Mouse (Mus musculus): ENCODE data around the gene Fam241b.
"Not testable (repeated sequence)": the region's sequence is repeated elsewhere in the genome, so short reads cannot be mapped to it uniquely, and the experiment has no call there.

The Fam241b gene

GRCm38 (mm10) chr10:62128316-62128951 lies 15.3 kb downstream of the Fam241b start:
- DNase-seq = no peak

- no peak for DNase-seq
Measured at GRCm38 (mm10) chr10:62127711-62128231, 15.9 kb downstream of the Fam241b start.

- peak; percentile 30 to 45 for DNase-seq
Measured at GRCm38 (mm10) chr10:62127137-62127536, 16.6 kb downstream of the Fam241b start.

DNA sequence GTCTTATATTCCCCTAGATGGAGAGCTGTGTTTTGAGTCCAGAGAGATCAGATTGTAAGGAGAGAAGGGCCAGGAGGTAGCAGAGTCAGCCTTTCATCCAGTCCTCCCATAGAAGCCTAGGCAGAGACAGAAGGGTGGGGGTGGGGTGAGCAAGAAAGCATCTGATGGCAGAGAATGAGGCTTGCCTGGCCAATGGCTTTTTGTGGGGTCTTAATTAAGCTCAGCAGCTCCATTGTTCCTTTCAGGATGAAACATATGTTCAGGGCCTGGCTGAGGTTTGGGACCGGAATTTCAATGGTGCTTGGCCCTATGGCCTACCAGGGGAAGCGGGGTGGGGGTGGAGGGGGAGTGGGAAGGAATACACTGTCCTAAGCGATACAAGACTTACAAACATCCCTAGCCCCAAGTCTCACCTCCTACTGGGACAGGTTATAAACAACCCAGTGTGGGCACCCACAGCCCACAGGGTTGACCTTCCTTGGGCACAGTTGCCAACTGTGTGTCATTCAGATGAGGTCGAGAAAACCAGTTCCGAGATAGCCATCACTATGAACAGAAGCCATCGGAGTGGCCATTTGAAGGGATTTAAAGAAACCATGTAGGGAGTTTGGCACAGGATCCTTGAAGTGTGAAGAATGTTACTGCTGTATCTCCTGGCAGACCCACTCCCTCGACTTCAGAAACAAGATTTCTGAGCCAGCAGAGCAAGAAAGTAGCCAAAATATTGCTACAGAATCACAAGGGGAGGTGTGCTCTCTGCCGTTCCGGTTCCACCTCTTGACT lies 29.7 kb downstream of the Fam241b start:
- DNase-seq = no peak

GRCm38 (mm10) chr10:62111207-62111576 lies 32.5 kb downstream of the Fam241b start:
- peak in 1 of 2 experiments; percentile 20 for DNase-seq

DNA sequence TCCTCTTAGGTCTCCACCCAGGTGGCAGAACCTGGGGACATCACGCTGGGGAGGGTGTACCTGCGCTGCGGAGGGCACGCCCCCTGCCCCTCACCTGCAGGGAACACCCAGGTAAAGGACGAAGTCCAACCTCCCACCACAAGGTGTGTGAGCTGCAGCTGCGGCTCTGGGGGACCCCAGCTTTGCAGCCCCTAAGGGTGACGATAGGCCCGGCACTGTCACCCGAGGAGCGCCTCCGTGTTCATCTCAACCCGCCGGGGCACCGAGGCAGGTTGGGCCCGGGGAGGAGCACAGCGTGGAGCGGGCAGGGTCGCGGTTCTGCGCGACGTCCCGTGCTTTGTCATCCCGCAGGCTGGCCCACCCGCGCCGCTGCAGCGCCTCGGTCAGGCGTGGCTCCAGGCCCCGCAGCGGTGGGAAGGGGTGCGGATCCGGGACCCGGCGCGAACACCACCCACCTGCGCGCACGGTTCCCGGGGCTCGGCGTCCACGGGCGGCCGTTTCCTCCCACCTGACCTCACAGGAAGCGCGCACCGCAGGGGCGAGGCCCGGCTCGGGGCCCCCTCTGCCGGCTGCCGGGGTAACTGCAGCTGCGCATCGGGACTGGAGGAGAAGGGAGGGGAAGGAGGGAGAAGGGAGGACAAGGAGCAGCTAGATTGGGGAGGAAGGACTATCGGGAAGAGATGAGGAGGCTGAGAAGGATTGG lies 33.1 kb downstream of the Fam241b start:
- DNase-seq = peak; percentile 83

- DNase-seq = no peak
Measured at GRCm38 (mm10) chr10:62107048-62107447, 36.7 kb downstream of the Fam241b start.

- DNase-seq = peak; percentile 73 to 76
Measured at GRCm38 (mm10) chr10:62104835-62105576, 38.7 kb downstream of the Fam241b start.

DNA sequence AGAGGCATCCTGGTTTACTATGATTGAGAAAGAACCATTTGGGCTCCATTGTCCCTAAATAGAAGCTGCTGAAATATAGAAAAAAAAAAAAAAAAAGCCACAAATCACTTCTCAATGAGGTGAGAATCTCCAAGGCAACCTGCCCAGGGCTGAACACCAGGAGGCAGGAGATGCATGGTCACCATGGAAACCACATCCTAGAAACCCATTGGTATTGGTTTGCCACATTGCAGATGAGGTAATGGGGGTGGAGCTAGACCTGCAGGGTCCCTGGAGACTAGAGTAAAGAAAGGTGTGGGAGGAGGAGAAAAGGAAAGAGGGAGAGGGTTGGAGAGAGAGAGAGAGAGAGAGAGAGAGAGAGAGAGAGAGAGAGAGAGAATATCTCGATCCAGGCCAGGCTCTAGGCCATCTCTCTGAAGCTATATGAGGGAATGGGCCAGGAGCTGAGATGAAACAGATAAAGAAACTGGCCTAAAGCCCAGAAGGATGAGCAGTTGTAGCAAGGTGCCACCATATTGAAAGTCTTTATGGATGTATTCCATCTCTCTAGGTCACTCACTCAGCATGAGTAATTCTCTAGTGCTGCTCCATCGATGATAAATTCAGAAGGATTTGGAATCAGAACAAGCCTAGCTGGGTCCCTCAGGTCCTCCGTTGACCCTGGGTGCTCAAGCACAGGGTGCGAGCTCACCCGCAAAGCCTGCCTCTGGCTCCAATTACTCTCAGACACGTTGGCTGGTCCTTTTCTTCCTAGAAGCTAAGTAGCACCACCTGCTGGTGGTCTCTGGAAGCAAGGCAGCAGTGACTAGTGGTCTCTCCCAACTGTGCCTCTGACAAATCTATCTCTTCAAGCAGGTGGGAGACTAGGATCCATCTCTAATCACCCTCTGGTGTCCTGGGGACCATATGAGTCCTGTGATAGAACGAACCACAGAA lies 41.9 kb downstream of the Fam241b start:
- peak; percentile 62 to 65 for DNase-seq

GRCm38 (mm10) chr10:62099749-62100403 lies 43.8 kb downstream of the Fam241b start:
- no peak for DNase-seq

DNA sequence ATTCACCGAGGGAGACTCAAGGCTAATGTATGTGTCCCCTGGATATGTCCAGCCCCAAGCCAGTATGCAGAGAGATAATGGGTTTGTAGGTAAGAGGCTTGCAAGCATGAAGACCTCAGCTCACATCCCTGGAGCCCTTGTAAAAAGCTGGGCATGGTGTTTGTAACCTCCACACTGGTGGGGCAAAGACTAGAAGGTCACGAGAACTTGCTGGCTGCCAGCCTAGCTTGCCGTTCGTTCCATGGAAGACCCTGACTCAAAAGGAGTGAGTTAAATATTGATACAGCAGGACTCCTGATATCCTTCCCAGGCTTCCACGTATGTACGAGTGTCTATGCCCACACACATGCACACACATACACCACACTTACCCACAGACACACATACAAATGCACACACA lies 49.3 kb downstream of the Fam241b start:
- DNase-seq = no peak

DNA sequence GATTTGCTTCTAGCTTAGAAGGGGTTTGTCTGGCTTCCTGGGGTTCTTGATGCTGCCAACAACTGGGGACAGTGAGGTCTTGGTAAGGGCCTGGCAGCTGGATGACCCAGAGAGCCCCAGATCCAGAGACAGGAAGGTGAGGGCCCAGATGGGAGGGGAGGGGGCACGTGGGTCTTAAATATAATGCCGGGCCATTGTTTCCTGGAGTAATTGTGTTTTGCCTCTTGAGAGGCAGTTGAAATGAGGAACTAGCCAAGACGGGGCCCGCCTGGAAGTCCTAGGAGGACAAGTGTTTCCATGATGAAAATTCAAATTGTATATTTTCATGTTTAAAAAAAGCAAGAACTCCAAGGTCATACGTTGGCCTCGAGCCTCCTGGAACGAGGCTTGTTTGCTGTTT lies 49.8 kb downstream of the Fam241b start:
- DNase-seq = no peak

GRCm38 (mm10) chr10:62089486-62089885 lies 54.2 kb downstream of the Fam241b start:
- DNase-seq = no peak

GRCm38 (mm10) chr10:62089071-62089470 lies 54.6 kb downstream of the Fam241b start:
- DNase-seq = no peak

DNA sequence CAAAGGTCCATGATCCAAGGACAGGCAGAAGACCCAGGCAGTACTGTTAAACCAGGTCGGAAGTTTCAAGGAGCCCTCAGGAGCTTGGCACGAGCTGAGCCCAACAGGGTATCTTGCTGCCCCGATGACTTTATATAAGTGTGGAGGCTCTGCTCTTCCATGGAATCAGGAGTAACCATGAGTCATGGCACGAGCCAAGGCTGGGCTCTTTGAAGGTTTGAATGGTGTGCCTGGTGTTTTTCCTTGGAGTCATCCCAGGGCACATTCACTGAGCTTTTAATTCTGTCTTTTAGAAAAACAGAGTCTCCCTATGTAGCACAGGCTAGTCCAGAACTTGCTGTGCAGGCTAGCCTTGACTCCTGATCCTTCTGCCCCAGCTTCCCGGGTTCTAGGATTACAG lies 55.3 kb downstream of the Fam241b start:
- DNase-seq = no peak

DNA sequence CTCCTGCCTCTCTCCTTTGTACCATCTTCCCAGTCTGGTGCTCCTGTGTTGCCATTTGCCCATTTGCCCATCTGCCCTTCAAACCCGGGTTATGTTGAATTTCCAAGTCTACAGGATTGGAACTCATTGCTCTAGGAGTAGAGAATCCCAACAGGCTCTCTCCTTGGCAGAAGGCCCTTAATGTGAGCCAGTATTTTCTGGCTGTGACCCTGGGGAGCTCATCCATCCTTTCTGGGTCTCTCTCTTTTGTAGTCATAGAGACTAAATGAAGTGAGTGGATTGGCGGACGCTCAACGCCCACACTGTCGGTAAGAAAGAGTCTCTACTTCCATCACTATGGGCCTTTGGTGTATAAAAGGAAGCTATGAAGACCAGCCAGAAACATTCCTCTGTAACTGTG lies 56.9 kb downstream of the Fam241b start:
- DNase-seq = no peak

DNA sequence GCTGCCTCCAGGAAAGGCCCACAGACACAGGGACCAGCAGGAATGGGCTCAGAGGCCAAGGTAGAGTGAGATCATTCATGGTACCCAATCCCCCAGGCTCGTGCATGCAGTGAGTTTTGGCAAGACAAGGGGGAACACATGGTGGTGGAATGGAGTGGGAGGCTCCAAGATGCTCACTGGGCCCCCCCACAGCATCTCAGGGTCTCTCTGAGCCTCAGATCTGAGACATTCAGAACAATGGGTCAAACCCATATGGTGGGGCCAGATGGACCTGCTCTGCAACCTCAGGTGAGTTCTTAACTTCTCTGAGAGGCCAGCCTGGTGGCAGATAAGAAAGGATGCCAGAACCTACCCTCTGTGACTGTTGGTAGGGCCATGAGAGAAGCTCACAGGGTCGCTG lies 57.7 kb downstream of the Fam241b start:
- DNase-seq = no peak

GRCm38 (mm10) chr10:62076248-62077134 lies 67.2 kb downstream of the Fam241b start:
- DNase-seq = no peak

GRCm38 (mm10) chr10:62071346-62071745 lies 72.4 kb downstream of the Fam241b start:
- DNase-seq = not testable (repeated sequence)

DNA sequence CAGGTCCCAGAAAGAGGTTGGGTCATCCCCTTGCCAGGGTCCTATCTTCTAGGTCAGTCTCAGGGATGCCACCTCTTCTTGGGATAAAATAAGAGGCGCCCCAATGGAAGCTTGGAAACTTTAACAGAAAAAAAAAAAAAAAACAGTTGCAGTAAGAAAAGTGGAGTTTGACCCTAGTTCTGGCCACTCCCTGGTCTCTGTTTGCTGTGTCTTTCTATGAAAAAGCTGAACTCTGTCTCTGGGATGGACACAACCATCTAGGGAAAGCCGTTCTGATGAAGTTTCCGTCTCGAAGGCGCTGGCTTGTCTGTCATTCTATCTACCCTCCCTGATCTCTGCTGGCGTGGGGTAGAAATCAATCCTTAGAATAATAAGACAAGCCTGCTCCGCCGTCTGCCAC lies 73.1 kb downstream of the Fam241b start:
- DNase-seq = no peak
